Mouse (Mus musculus) thymus, adult 2 months (tissue): ENCODE data around the gene Abtb2.

Source experiments
- CTCF ChIP-seq: fragments of 200-500 bp; IDR thresholded peaks from 2 replicates; pipeline ENCODE4 v1.5.1; 2012; ENCODE audit warnings: mild to moderate bottlenecking, control low read depth, low read length, moderate library complexity, borderline replicate concordance; ENCODE audit not compliant: control insufficient read depth, poor library complexity, insufficient read depth; ENCODE audit errors: extremely low read depth
- POLR2A ChIP-seq: fragments of 200-500 bp; IDR thresholded peaks from 2 replicates; pipeline ENCODE4 v1.6.1; 2012; ENCODE audit warnings: mild to moderate bottlenecking, low read length, control low read depth, moderate library complexity; ENCODE audit not compliant: control insufficient read depth, poor library complexity, insufficient read depth; ENCODE audit errors: extremely low read depth

- TF ChIP-seq CTCF (no peak), POLR2A (no peak)
Measured at GRCm38 (mm10) chr2:103610831-103611535, 44.9 kb downstream of the Abtb2 start.
